Mouse (Mus musculus) gastrocnemius, adult 2 months (tissue): ENCODE measurements around the gene Ptrhd1. TPM values are rescaled to one million over a fixed set of nuclear protein-coding genes. Genes with fewer than 3 reads are reported as not detected.

Experiments used
- DNase-seq: peaks from one replicate; pipeline ENCODE4 v3.0.0; 2022
- H3K27ac ChIP-seq: fragments of 200-600 bp; 2 replicates; pipeline ENCODE4 v1.8.1; 2022; ENCODE audit warnings: mild to moderate bottlenecking
- H3K4me3 ChIP-seq: fragments of 200-600 bp; 2 replicates; pipeline ENCODE4 v1.8.1; 2022; ENCODE audit warnings: mild to moderate bottlenecking, moderate library complexity
- CTCF ChIP-seq: fragments of 200-600 bp; IDR thresholded peaks from 2 replicates; pipeline ENCODE4 v1.8.1; 2022; ENCODE audit warnings: antibody characterized with exemption, mild to moderate bottlenecking, moderate library complexity
- intact Hi-C: fragments of 180-260 bp; cut with DNase I; formaldehyde crosslinking; loops from one replicate; pipeline ENCODE4 v1.15.1; 2025
- total RNA-seq, 2 experiments: library from RNA; stranded (reverse); gene quantifications; 2 replicates each; pipeline ENCODE4 v1.2.3; 2021

The Ptrhd1 gene
- total RNA-seq, 2 experiments from 2014 or later: 5.2 to 5.6 TPM

DNA sequence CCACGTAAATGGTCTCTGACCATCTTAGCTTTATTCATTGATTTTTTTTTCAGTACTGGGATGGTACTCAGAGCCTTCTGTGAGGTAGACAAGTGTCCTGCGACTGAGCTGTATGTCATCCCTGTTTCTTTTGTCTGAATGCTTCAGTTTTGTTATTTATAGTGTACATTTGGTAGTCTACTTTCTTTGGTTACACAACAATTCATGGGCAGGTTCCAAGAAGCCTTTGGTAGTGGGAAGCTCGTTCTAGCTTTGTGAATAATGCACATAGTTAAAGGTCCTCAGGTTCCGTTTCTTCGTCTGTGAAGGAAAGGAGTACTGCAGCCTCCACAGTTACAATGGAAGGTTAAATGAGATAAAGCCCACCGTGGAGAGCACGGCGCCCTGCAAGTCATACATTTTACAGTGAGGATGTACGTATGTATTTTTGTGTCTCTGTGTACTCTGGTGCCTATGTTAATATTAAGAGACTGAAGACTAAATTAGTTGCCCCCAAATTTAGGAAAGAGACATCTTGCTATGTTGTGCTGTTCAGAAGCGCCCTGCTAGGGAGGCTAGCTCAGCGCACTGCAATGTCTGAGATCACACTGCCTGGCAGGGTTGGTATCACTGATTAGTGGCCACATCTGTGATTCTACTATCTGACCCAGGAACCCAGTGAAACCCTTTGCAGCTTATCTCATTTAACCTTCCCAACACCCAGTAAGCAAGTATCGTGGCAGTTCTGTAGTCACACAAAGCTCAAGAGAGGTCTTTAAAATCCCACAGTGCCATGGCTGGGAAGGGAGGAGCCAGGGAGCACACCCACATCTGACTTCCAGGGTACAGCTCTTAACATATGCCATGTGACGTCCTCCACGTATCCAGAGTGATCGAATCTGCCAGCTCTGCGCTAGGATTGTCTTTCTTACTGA lies 19.2 kb downstream of the Ptrhd1 start:
- Histone ChIP-seq H3K27ac (peak overlapping the region; percentile 67), H3K4me3 (no peak overlapping the region)
- DNase-seq: peak; percentile 45
- no peak for TF ChIP-seq CTCF
- intact Hi-C loops: no loop called here

DNA sequence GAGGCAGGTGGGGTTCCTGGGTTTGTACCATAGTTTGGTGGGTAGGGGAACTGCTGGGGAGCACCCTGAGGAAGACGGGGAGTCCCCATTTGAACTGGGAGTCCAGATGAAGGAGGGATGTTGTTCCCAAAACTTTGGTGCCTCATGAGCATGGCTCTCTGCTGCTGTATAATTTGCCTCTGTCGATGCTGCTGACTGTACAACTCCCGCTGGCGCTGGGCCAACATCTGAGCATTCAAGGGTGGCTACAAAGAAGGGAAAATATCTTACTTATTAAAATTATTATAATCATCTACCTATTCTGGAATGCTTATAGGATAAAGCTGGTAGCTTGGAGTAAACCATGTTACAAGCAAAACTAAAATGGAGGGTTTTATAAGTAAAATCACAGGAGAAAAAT lies 33.9 kb downstream of the Ptrhd1 start:
- intact Hi-C loops: no loop called here
- DNase-seq: no peak
- Histone ChIP-seq H3K27ac (no peak overlapping the region), H3K4me3 (no peak overlapping the region)
- no peak for TF ChIP-seq CTCF

DNA sequence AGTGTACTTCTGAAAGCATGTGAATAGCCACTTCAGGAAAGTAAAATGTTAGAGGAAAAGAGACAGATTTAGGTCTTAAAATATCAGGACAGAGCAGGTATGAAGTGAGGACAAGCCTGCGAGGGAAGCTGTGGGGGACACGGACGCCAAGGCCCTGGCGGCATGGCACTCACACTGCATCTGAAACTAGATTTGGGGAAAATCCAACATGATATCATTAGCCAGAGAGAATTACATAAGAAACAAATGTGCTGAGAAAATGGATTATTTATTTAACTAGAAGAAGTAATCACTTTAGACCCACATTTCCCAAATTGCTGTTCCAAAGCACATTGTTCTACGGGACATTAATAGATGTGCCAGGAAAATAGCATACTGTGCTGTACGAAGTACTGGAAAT lies 37.3 kb downstream of the Ptrhd1 start:
- H3K27ac ChIP-seq: no peak overlapping the region
- no peak for TF ChIP-seq CTCF
- H3K4me3 ChIP-seq: no peak overlapping the region
- no peak for DNase-seq
- intact Hi-C loops: no loop called here

DNA sequence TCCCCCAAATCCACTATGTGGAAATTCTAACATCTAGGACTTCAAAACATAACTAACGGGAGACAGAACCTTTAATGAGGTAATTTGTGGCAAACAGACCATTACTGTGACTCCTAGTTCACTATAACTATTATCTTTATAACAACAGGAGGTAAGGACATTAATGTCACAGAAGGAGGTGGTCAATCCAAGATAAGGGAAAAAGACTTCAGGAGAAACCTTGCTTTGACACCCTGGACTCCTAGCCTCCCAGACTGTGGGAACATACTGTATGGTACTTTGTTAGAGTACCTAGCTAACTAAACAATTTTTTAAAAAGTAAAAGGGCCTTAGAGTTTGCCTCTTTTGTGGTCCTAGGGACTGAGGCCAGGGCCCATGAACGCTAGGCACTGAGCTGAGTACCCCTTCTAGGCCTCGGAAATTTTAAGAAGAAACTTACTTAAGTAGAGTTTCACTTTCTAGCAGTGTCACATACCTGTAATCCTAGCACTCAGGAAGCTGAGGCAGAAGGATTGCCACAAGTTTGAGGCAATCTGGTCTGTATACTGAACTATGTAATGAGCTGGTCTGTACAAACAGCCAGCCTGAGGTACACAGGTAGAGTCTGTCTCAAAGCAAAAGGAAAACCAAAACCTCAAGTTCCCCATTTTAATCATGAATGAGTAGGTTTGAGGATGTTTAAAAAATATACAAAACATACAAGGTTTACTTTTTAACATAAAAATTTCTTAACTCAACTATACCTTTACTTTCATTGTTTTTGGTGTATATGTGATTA lies 45.3 kb downstream of the Ptrhd1 start:
- Histone ChIP-seq H3K27ac (no peak overlapping the region), H3K4me3 (no peak overlapping the region)
- intact Hi-C loops: no loop called here
- DNase-seq: no peak
- TF ChIP-seq CTCF: no peak

DNA sequence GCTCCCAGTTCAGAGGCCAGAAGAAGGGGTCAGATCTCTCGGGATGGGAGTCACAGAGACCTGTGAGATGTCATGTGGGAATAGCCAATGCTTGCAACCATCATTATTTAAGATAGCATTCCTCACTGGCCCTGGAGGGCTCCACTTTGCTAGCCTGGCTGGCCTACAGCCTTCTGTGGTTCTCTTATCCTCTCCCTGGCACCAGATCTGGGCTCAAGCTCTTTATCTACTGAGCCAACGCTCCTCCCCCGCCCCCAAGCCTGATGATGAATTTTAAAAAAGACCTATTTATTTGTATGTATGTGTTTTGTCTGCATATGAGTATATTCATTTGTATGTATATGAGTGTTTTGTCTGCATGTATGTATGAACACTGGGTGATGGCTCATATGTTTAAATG lies 46.1 kb downstream of the Ptrhd1 start:
- TF ChIP-seq CTCF: no peak
- Histone ChIP-seq H3K27ac (no peak overlapping the region), H3K4me3 (no peak overlapping the region)
- intact Hi-C loops: loop anchor here (10.0 kb wide), 1 partner anchor 265 kb away; no protein-coding TSS in a partner anchor
- DNase-seq: no peak

DNA sequence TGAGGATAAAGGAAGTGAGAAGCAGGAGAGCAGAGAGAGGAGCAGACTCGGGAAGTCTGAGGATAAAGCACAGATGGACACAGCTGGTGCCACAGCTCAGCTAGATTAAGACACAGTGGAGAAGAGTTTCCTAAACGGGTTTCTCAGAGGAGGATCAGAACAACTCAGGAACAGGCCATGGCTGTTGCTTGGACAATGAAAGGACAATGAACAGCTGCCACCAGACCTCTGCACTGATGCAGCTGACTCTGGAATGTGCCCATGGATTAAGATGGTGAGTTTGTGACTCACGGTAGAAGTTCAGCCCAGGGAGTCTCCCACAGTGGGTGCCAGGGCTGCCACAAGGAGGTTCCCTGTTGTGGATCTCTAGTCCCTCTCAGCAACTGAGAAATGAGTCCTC lies 51.4 kb downstream of the Ptrhd1 start:
- intact Hi-C loops: loop anchor here (10.0 kb wide), 1 partner anchor 260 kb away; no protein-coding TSS in a partner anchor
- Histone ChIP-seq H3K4me3 (no peak overlapping the region), H3K27ac (no peak overlapping the region)
- no peak for TF ChIP-seq CTCF
- DNase-seq: no peak

Other genes starting within 250 kb of the Ptrhd1 start
- gene Efr3b, start 195.1 kb upstream of the Ptrhd1 start, total RNA-seq: 1 to 10 TPM; 5.5 to 8.3 TPM
- gene Dnajc27, start 151.4 kb upstream of the Ptrhd1 start, total RNA-seq: 10 to 100 TPM; 30.9 to 38.3 TPM
- 1 to 10 TPM; 1.0 to 2.0 TPM for gene Adcy3, start 100.9 kb upstream of the Ptrhd1 start, total RNA-seq
- 1 to 10 TPM; 1.6 to 1.8 TPM for gene Cenpo, start 267 bp downstream of the Ptrhd1 start, total RNA-seq
- 10 to 100 TPM; 26.1 to 26.6 TPM for gene Ncoa1, start 243.2 kb downstream of the Ptrhd1 start, total RNA-seq